Mouse (Mus musculus) bone marrow, adult 2 months (tissue): ENCODE data around the gene Icos.

Source experiments
- CTCF ChIP-seq: fragments of 200-500 bp; IDR thresholded peaks from 2 replicates; pipeline ENCODE4 v1.5.1; 2011; ENCODE audit warnings: low read length, control low read depth; ENCODE audit not compliant: control insufficient read depth, insufficient read depth
- POLR2A ChIP-seq: fragments of 200-500 bp; IDR thresholded peaks from 2 replicates; pipeline ENCODE4 v1.6.1; 2011; ENCODE audit warnings: low read depth, mild to moderate bottlenecking, control low read depth, low read length, borderline replicate concordance; ENCODE audit not compliant: control insufficient read depth

GRCm38 (mm10) chr1:61030532-61030931 lies 52.8 kb downstream of the Icos start:
- TF ChIP-seq CTCF, result no peak
- no peak for TF ChIP-seq POLR2A
